Mouse (Mus musculus): ENCODE results near the gene 1600015I10Rik.

DNA sequence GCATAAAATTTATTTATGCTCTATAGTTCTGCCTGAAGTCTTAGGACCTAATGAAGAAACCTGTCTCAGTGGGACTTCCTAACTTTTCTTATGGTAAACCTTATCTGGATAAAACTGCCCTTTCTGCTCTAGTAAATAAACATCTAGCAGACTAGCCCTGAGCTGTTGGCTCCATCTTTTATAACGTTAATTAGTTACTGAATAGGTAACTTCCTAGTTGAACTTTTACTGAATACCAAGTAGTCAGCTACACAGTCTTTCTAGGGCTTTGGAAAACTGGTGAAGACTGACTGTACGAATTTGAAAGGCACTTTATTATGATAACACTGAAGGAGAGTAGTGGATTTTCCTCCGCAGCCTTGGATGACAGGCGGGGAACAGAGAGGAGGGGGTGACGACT lies 33.8 kb upstream of the 1600015I10Rik start:
- TF ChIP-seq POLR2A (IDR thresholded peaks at IDR 0.05; ENCODE audit: insufficient read depth, low read depth, low read length) (no peak), CTCF (IDR thresholded peaks at IDR 0.05; ENCODE audit: insufficient read depth, low read depth, low read length) (no peak)
